Mouse (Mus musculus): ENCODE data around the gene Ubl5. TPM values are rescaled to one million over a fixed set of nuclear protein-coding genes. Genes with fewer than 3 reads are reported as not detected.

The Ubl5 gene
- polyA plus RNA-seq, 1 experiment: 77.8 TPM

DNA sequence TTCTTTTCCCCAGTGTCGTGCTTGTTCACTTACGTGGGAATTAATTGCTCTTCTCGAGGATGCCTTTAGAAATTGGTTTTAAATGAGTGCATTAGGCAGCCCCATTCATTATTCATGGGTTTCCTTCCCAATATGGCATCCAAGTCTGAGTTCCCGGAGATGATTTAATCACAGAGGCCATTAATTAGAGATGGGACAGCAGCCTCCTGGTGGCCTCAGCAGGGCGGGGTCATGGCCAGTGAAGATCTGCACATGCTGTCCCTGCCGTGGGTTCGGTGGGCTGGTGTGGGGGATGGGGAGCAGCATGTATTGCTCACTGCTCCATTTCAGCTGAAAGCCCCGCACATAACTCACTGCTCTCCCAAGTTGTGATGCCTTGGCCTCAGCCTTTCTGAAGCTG lies 23.2 kb downstream of the Ubl5 start:
- WGBS: 56% methylated on average over 8 of the region's 8 CpGs
- Histone ChIP-seq H3K4me1 (ENCODE audit: control insufficient read depth, insufficient read depth, insufficient read length, low read length) (no peaks in the 10 kb centered on the region), H3K27ac (ENCODE audit: insufficient read depth, low read depth, low read length) (no peak overlapping the region), H3K36me3 (ENCODE audit: control insufficient read depth, insufficient read depth, low read length) (peaks cover 24% of the 10 kb centered on the region), H3K27me3 (ENCODE audit: control insufficient read depth, insufficient read depth, low read length) (no peaks in the 10 kb centered on the region), H3K4me3 (ENCODE audit: low read depth, low read length) (no peak overlapping the region)
- TF ChIP-seq POLR2A (IDR thresholded peaks at IDR 0.05; ENCODE audit: low read depth, low read length) (no peak), CTCF (IDR thresholded peaks at IDR 0.05; ENCODE audit: extremely low read depth, insufficient read length, insufficient replicate concordance, low read depth, low read length) (no peak)

DNA sequence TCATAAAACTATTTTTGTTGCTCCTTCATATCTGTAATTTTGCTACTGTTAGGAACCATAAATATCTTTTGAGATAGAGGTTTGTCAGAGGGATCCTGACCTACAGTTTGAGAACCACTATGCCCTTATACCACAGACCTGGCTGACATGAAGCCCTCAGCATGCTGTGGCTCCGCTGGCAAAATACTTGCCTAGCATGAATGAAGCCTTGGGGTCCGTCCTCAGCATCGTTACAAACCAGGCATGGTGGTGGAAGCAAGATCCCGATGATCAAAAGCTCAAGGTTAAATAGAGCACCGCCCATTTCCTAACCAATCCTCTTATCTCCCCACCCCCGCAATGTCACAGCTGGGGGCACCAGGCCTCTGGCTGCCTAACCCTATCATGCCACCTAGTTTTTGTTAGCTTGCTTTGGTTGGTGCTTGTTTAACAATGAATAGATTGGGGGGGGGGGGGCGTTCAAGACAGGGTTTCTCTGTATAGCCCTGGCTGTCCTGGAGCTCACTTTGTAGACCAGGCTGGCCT lies 23.9 kb downstream of the Ubl5 start:
- no peaks in the 10 kb centered on the region; the same call in 1 of the 2 replicates for H3K4me1 ChIP-seq (ENCODE audit: control insufficient read depth, insufficient read depth, insufficient read length, low read length)
- TF ChIP-seq CTCF (IDR thresholded peaks at IDR 0.05; ENCODE audit: extremely low read depth, insufficient read length, insufficient replicate concordance, low read depth, low read length) (no peak), POLR2A (IDR thresholded peaks at IDR 0.05; ENCODE audit: low read depth, low read length) (no peak)
- WGBS: 14% methylated on average over 7 of the region's 7 CpGs
- H3K36me3 ChIP-seq (ENCODE audit: control insufficient read depth, insufficient read depth, low read length): peaks cover 23% of the 10 kb centered on the region
- H3K27me3 ChIP-seq (ENCODE audit: control insufficient read depth, insufficient read depth, low read length): no peaks in the 10 kb centered on the region
- H3K27ac ChIP-seq (ENCODE audit: insufficient read depth, low read depth, low read length): no peak overlapping the region
- H3K4me3 ChIP-seq (ENCODE audit: low read depth, low read length): no peak overlapping the region

DNA sequence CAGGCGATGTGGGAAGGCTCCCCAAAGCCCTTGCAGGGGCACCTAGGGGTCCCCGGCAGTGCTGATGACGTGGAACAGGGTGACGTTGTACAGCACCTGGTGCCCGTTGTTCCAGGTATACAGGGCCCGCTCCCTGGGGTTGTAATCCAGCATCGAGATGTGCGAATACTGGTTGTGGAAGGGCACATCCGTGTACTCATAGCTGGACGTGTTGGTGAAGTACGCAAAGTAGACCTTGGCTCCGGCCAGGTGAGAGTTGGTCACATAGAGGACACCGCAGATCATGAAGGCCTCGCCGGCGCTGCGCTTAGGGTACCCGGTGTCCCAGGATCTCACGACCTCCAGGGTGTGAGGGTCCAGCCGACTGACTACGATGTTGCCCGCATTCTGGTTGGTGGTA lies 25.4 kb downstream of the Ubl5 start:
- Histone ChIP-seq H3K36me3 (ENCODE audit: control insufficient read depth, insufficient read depth, low read length) (peaks cover 13% of the 10 kb centered on the region), H3K27ac (ENCODE audit: insufficient read depth, low read depth, low read length) (no peak overlapping the region), H3K4me1 (ENCODE audit: control insufficient read depth, insufficient read depth, insufficient read length, low read length) (peaks cover 2% of the 10 kb centered on the region), H3K4me3 (ENCODE audit: low read depth, low read length) (no peak overlapping the region), H3K27me3 (ENCODE audit: control insufficient read depth, insufficient read depth, low read length) (no peaks in the 10 kb centered on the region)
- TF ChIP-seq POLR2A (IDR thresholded peaks at IDR 0.05; ENCODE audit: low read depth, low read length) (no peak), CTCF (IDR thresholded peaks at IDR 0.05; ENCODE audit: extremely low read depth, insufficient read length, insufficient replicate concordance, low read depth, low read length) (no peak)
- WGBS: 87% methylated on average over 22 of the region's 22 CpGs

DNA sequence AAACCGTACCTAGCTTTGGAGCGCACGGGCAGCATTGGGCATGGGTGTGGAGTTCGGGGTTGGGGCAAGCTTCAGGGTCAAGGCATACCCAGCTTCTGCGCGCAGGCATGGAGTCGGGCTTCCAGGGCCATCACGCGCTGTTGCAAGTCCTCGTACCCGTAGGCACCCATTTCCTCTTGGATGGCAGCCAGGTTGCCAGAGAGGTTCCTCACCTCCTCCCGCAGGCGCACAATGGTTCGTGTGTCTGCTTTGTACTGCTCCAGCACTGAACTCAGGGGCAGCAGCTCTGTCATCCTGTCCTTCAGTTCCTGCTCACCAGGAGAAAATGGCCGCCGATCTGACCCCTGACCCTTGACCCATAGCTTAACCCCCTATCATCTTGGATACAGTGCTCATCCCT lies 29.4 kb downstream of the Ubl5 start:
- WGBS: 35% methylated on average over 16 of the region's 16 CpGs
- Histone ChIP-seq H3K27me3 (ENCODE audit: control insufficient read depth, insufficient read depth, low read length) (no peaks in the 10 kb centered on the region), H3K36me3 (ENCODE audit: control insufficient read depth, insufficient read depth, low read length) (no peaks in the 10 kb centered on the region), H3K4me3 (ENCODE audit: low read depth, low read length) (no peak overlapping the region), H3K4me1 (ENCODE audit: control insufficient read depth, insufficient read depth, insufficient read length, low read length) (peaks cover 2% of the 10 kb centered on the region), H3K27ac (ENCODE audit: insufficient read depth, low read depth, low read length) (no peak overlapping the region)
- no peak for TF ChIP-seq POLR2A (IDR thresholded peaks at IDR 0.05; ENCODE audit: low read depth, low read length)
- no peak for TF ChIP-seq CTCF (IDR thresholded peaks at IDR 0.05; ENCODE audit: extremely low read depth, insufficient read length, insufficient replicate concordance, low read depth, low read length)

DNA sequence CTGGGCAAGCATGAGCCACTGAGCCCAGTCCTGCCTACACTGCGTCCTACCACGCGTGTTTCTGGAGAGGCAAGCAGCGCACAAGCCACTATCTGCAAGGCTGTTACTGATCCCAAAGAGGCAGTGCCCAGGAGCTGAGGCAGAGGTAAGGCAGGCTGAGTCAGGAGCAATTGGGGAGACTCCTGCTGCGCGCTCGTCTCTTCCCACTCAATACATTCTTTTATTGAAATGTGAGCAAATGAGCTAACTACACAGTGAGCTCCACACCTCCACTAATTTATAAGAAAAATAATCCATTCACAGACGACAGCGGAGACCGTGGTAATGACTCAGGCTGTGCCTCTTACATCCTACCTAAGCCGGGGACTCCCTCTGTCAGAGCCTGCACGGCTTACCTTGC lies 35.2 kb downstream of the Ubl5 start:
- no peaks in the 10 kb centered on the region for H3K27me3 ChIP-seq (ENCODE audit: control insufficient read depth, insufficient read depth, low read length)
- no peak overlapping the region for H3K4me3 ChIP-seq (ENCODE audit: low read depth, low read length)
- 89% methylated on average over 12 of the region's 12 CpGs for WGBS
- no peaks in the 10 kb centered on the region for H3K36me3 ChIP-seq (ENCODE audit: control insufficient read depth, insufficient read depth, low read length)
- no peak overlapping the region for H3K27ac ChIP-seq (ENCODE audit: insufficient read depth, low read depth, low read length)
- TF ChIP-seq CTCF (IDR thresholded peaks at IDR 0.05; ENCODE audit: extremely low read depth, insufficient read length, insufficient replicate concordance, low read depth, low read length): no peak
- TF ChIP-seq POLR2A (IDR thresholded peaks at IDR 0.05; ENCODE audit: low read depth, low read length): no peak
- H3K4me1 ChIP-seq (ENCODE audit: control insufficient read depth, insufficient read depth, insufficient read length, low read length): no peaks in the 10 kb centered on the region

DNA sequence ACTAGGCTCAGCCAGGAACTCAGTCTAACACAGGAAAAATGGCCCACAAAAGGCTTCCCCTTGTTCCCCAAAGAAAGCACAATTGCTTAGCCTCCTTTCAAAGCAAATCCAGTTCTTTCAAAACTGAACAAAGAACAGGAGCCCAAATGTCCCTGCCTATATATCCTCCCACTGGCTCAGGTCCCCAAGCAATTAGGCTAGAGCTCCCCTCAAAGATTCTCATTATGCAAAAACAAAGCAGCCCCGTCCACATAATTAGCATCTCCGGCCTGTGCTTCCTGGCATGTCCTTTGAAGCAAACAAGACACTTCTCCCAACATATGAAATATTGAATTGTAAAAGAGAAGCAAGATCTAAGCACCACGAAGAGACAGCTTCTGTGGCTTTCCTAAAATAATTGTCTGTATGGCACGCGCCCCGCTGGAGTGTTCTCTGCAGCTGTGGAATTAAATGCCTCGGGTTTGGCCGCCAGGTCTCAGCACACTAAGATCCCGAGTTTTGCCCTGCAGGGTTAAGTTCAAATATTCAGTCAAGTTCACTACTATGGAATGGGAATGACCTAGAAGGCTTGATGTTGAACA lies 37.8 kb downstream of the Ubl5 start:
- H3K27ac ChIP-seq (ENCODE audit: insufficient read depth, low read depth, low read length): no peak overlapping the region
- H3K36me3 ChIP-seq (ENCODE audit: control insufficient read depth, insufficient read depth, low read length): no peaks in the 10 kb centered on the region
- 81% methylated on average over 9 of the region's 9 CpGs for WGBS
- H3K27me3 ChIP-seq (ENCODE audit: control insufficient read depth, insufficient read depth, low read length): no peaks in the 10 kb centered on the region
- TF ChIP-seq POLR2A (IDR thresholded peaks at IDR 0.05; ENCODE audit: low read depth, low read length): no peak
- TF ChIP-seq CTCF (IDR thresholded peaks at IDR 0.05; ENCODE audit: extremely low read depth, insufficient read length, insufficient replicate concordance, low read depth, low read length): no peak
- H3K4me3 ChIP-seq (ENCODE audit: low read depth, low read length): no peak overlapping the region
- H3K4me1 ChIP-seq (ENCODE audit: control insufficient read depth, insufficient read depth, insufficient read length, low read length): no peaks in the 10 kb centered on the region

DNA sequence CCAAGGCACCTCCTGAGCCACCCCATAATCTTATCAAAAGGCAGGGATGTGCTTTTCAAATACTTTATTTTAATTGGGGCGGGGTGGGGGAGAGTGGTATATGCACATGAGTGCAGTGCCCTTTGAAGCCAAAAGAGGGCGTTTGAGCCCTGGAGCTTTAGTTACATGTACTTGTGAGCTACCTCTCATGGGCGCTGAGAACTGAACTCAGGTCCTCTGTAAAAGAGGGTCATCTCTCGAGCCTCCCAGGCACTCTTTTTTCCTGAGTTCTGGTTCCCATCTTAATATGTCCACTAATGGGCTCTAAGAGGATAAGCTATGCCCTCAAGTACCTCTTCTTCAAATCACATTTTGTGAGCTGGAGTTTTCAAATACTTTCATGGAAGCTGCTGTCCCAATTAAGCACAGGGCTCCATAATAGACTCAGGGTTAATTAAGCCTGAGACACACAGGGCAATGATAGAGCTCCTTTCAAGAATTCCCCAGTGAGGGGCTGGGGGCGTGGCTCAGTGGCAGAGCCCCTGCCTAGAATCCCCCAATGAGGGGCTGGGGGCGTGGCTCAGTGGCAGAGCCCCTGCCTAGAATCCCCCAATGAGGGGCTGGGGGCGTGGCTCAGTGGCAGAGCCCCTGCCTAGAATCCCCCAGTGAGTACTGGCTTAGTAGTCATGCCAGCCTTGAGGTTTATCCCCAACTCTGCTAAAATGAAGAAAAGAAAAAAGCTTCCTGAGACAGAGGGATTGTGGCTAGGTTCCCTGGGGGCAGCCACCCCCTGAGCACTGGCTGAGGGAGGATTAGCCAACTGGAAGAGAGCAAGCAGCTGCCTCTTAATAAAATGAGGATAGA lies 39.1 kb downstream of the Ubl5 start:
- Histone ChIP-seq H3K36me3 (ENCODE audit: control insufficient read depth, insufficient read depth, low read length) (no peaks in the 10 kb centered on the region), H3K27me3 (ENCODE audit: control insufficient read depth, insufficient read depth, low read length) (no peaks in the 10 kb centered on the region), H3K27ac (ENCODE audit: insufficient read depth, low read depth, low read length) (no peak overlapping the region), H3K4me3 (ENCODE audit: low read depth, low read length) (no peak overlapping the region), H3K4me1 (ENCODE audit: control insufficient read depth, insufficient read depth, insufficient read length, low read length) (no peaks in the 10 kb centered on the region)
- TF ChIP-seq POLR2A (IDR thresholded peaks at IDR 0.05; ENCODE audit: low read depth, low read length) (no peak), CTCF (IDR thresholded peaks at IDR 0.05; ENCODE audit: extremely low read depth, insufficient read length, insufficient replicate concordance, low read depth, low read length) (no peak)
- WGBS: 49% methylated on average over 7 of the region's 7 CpGs

Data from small intestine, adult 2 months (tissue).